Mouse (Mus musculus) embryonic facial prominence, embryonic 11.5 days (tissue): ENCODE data around the gene Uvrag. TPM values are rescaled to one million over a fixed set of nuclear protein-coding genes. Genes with fewer than 3 reads are reported as not detected.
A peak's percentile ranks its signal among the peaks of the same experiment; 100 is the strongest.

Source experiments
- ATAC-seq: fragments of 200-750 bp; cut with Nextera tagmentation; replicated peaks from 2 replicates; pipeline ENCODE4 v1.8.0; 2017; ENCODE audit warnings: low read depth; ENCODE audit not compliant: insufficient number of reproducible peaks, low FRiP score, low TSS enrichment
- DNase-seq: peaks from one replicate; pipeline ENCODE4 v3.0.0-alpha.2; 2015; ENCODE audit warnings: low spot score
- H3K27ac ChIP-seq: fragments of 300-500 bp; sonication (generic); replicated peaks from 2 replicates; pipeline ENCODE4 v1.5.1; 2014; ENCODE audit warnings: mild to moderate bottlenecking, low read depth, low read length, control low read depth
- H3K27me3 ChIP-seq: fragments of 300-500 bp; sonication (generic); 2 replicates; pipeline ENCODE4 v1.6.1; 2014; ENCODE audit warnings: mild to moderate bottlenecking, low read length, moderate library complexity, mixed read lengths; ENCODE audit not compliant: control insufficient read depth, insufficient read depth
- H3K36me3 ChIP-seq: fragments of 300-500 bp; sonication (generic); replicated peaks from 2 replicates; pipeline ENCODE4 v1.6.1; 2014; ENCODE audit warnings: low read depth, mild to moderate bottlenecking, low read length, moderate library complexity, mixed read lengths; ENCODE audit not compliant: control insufficient read depth, insufficient read depth
- H3K4me1 ChIP-seq: fragments of 300-500 bp; sonication (generic); 2 replicates; pipeline ENCODE4 v1.6.1; 2014; ENCODE audit warnings: low read length, mixed read lengths; ENCODE audit not compliant: control insufficient read depth, insufficient read depth
- H3K4me2 ChIP-seq: fragments of 300-500 bp; sonication (generic); 2 replicates; pipeline ENCODE4 v1.6.1; 2014; ENCODE audit warnings: low read depth, mild to moderate bottlenecking, control low read depth, low read length, moderate library complexity
- H3K4me3 ChIP-seq: fragments of 300-500 bp; sonication (generic); 2 replicates; pipeline ENCODE4 v1.5.1; 2014; ENCODE audit warnings: low read depth, low read length, control low read depth
- H3K9ac ChIP-seq: fragments of 300-500 bp; sonication (generic); replicated peaks from 2 replicates; pipeline ENCODE4 v1.6.1; 2014; ENCODE audit warnings: mild to moderate bottlenecking, control low read depth, low read length
- H3K9me3 ChIP-seq: fragments of 300-500 bp; sonication (generic); replicated peaks from 2 replicates; pipeline ENCODE4 v1.6.1; 2016; ENCODE audit warnings: mild to moderate bottlenecking, low read length, inconsistent platforms, mixed read lengths; ENCODE audit not compliant: control insufficient read depth
- WGBS: fragments of 180-500 bp; shearing (Covaris S2); extraction: QIAGEN DNeasy Blood & Tissue Kit; methylation state at CpG from one replicate; pipeline ENCODE4 v1.1.7; 2014; 5-methylcytosine and 5-hydroxymethylcytosine counted together
- polyA plus RNA-seq: library from polyadenylated mRNA; unstranded; fragments of >200 nt; fragmentation: Nextera tagmentation; extraction: Ambion mirVana; gene quantifications from 2 replicates; pipeline ENCODE4 v1.2.1, GENCODE M21; 2014

Uvrag gene
- polyA plus RNA-seq, 1 experiment from 2014 or later: 15.5 TPM

DNA sequence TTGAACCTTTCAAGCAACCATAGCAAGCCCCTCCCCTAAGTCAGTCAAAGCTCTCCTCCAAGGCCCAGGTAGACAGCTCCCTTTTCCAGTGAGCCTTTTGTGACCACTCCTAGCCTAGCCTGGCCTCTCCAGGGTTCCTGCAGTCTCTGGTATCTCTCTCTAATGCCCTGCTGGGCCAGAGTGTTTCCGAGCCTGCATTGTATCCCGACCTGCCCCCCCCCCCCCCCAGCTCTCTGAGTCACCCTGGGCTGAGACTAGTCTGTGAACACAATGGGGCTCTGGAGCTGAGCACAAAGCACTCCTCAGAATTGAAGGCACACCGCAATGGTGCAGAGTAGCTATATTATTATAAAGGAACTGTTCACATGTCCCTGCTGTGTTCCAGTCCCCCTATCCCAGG is 284.8 kb downstream of the Uvrag start:
- no peak overlapping the region for H3K4me2 ChIP-seq
- H3K36me3 ChIP-seq: no peaks in the 10 kb centered on the region
- no peak for DNase-seq
- no peak overlapping the region for H3K27ac ChIP-seq
- ATAC-seq: 0 out of 2 replicates have a peak, but pooled peaks have one; percentile 9
- no peaks in the 10 kb centered on the region for H3K27me3 ChIP-seq
- no peak overlapping the region for H3K9ac ChIP-seq
- WGBS: 32% methylated on average over 2 of the region's 3 CpGs
- H3K4me1 ChIP-seq: no peaks in the 10 kb centered on the region; the same call in 1 of the 2 replicates
- H3K4me3 ChIP-seq: no peak overlapping the region
- no peaks in the 10 kb centered on the region for H3K9me3 ChIP-seq

DNA sequence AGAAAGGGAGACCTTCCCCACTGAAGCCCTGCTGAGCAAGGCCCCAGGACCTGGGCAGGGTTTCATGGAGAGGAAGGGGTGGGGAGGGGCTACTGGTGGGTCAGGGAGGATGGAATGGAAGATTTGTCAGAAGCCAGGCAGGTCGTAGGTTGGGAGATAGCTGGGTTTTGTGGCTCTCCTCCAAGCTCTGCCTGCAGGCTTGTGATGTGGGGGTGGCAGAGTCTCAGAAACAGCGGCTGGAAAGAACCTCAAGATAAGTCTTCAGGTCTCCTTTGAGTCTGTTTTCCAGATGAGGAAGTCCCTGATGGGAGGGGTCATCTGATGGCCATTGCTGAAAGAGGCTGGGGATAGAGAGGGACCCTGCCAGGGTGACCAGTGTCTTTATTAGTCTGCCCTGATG is 285.6 kb downstream of the Uvrag start:
- H3K9me3 ChIP-seq: no peaks in the 10 kb centered on the region
- H3K27me3 ChIP-seq: no peaks in the 10 kb centered on the region
- H3K4me3 ChIP-seq: no peak overlapping the region
- H3K27ac ChIP-seq: no peak overlapping the region
- no peaks in the 10 kb centered on the region; the same call in 1 of the 2 replicates for H3K4me1 ChIP-seq
- 70% methylated on average over 2 of the region's 2 CpGs for WGBS
- H3K9ac ChIP-seq: no peak overlapping the region
- no peak for ATAC-seq
- H3K4me2 ChIP-seq: no peak overlapping the region
- H3K36me3 ChIP-seq: no peaks in the 10 kb centered on the region
- DNase-seq: no peak

DNA sequence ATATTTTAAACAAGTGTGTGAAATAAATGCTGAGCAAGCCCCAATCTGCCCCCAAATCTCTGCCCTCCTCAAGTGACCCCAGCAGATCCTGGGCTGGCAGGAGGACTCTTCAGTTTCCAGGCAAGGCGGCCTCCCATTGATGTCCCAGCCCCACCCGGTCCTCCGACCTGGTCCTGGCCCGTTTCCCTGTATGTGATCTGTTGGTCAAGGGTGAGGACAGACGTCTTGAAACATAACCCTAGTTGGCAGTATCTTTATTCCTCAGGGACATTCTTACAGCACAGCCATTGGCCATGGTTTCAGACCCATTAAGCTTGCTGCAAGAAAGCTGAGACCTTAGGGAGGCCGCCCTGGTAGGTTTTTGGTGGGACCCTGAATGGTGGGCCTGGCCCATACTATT is 287.1 kb downstream of the Uvrag start:
- no peaks in the 10 kb centered on the region for H3K36me3 ChIP-seq
- H3K9me3 ChIP-seq: no peaks in the 10 kb centered on the region
- H3K27me3 ChIP-seq: no peaks in the 10 kb centered on the region
- no peak overlapping the region for H3K27ac ChIP-seq
- no peak for DNase-seq
- H3K4me2 ChIP-seq: no peak overlapping the region
- no peak overlapping the region for H3K9ac ChIP-seq
- ATAC-seq: no peak
- H3K4me1 ChIP-seq: no peaks in the 10 kb centered on the region; the same call in 1 of the 2 replicates
- WGBS: 73% methylated on average over 6 of the region's 6 CpGs
- H3K4me3 ChIP-seq: no peak overlapping the region

DNA sequence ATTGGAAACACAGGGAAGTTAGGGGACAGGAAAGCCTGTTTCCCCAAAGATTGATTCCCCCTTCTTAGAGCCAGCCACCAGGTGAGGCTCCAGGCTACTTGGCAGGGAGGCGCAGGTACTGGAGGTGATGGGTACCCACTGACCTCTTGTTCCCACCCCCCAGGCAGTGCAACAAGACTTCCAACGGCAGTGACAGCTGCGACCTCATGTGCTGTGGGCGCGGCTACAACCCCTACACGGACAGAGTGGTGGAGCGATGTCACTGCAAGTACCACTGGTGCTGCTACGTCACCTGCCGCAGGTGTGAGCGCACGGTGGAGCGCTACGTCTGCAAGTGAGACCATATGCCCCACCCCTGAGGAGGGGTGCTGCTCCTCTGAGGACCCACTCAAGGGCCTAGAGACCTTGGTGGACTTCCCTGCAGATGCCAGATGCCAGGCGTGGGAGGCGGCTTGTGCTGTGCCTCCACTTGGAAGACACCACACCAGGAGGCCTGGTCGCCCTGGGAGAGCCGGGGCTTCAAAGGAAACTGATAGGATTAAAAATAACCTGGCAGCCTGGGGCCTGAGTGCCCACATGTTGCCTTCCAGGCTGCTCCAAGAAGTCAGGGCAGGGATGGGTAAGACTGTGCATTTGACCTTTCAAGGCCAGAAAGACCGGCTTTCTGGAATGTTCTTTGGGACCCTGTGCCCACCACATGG is 287.8 kb downstream of the Uvrag start:
- DNase-seq (no peak), ATAC-seq (no peak)
- Histone ChIP-seq H3K27me3 (no peaks in the 10 kb centered on the region), H3K4me1 (no peaks in the 10 kb centered on the region; the same call in 1 of the 2 replicates), H3K36me3 (no peaks in the 10 kb centered on the region), H3K4me2 (no peak overlapping the region), H3K27ac (no peak overlapping the region), H3K4me3 (no peak overlapping the region), H3K9ac (no peak overlapping the region), H3K9me3 (no peaks in the 10 kb centered on the region)
- 80% methylated on average over 18 of the region's 18 CpGs for WGBS

DNA sequence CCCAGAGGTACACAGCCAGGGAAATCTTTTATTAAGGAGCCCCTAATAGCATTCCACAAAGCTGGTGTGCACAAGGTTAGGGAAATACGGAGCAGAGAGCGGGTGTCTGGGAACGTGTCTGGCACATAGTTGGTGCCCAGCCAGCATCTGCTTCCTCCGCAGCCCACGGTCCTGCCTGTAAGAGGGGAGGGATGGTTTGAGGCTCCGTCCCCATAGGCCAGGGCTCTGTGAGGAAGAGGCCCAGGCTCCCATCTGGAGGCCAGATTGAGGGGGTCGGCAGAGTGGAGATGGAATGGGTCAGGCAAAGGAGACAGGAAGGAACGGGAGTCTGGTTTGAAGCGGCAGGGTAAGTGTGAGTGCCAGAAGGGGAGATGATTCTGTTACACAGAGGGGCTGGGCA is 289.7 kb downstream of the Uvrag start:
- peak; percentile 71 for DNase-seq
- Histone ChIP-seq H3K27me3 (no peaks in the 10 kb centered on the region), H3K9ac (no peak overlapping the region), H3K4me2 (no peak overlapping the region), H3K4me1 (no peaks in the 10 kb centered on the region; the same call in none of the 2 replicates), H3K36me3 (no peaks in the 10 kb centered on the region), H3K4me3 (no peak overlapping the region), H3K27ac (0 out of 2 replicates have a peak overlapping the region, but pooled peaks have one; percentile 13), H3K9me3 (no peaks in the 10 kb centered on the region)
- ATAC-seq: peak; percentile 41
- 38% methylated on average over 9 of the region's 9 CpGs for WGBS

DNA sequence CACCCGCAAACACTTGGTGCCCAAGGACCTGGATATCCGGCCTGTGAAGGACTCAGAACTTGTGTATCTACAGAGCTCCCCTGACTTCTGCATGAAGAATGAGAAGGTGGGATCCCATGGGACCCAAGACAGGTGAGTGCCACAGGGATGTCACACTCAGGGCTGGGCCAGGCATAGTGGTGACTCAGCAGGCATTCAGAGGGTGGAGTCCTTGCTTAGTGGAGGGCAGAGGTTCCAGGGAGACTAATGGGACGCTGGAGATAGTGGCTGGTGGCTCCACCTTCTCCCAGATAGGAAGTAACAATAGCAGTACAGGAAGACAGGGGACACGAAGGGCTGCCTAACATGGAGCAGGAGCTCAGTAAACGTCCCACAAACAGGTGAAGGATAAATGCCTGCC is 290.6 kb downstream of the Uvrag start:
- H3K36me3 ChIP-seq: no peaks in the 10 kb centered on the region
- H3K27me3 ChIP-seq: no peaks in the 10 kb centered on the region
- no peak overlapping the region for H3K9ac ChIP-seq
- H3K4me1 ChIP-seq: no peaks in the 10 kb centered on the region; the same call in none of the 2 replicates
- ATAC-seq (no peak), DNase-seq (no peak)
- H3K27ac ChIP-seq: no peak overlapping the region
- no peak overlapping the region for H3K4me2 ChIP-seq
- H3K9me3 ChIP-seq: no peaks in the 10 kb centered on the region
- 81% methylated on average over 5 of the region's 5 CpGs for WGBS
- H3K4me3 ChIP-seq: no peak overlapping the region

DNA sequence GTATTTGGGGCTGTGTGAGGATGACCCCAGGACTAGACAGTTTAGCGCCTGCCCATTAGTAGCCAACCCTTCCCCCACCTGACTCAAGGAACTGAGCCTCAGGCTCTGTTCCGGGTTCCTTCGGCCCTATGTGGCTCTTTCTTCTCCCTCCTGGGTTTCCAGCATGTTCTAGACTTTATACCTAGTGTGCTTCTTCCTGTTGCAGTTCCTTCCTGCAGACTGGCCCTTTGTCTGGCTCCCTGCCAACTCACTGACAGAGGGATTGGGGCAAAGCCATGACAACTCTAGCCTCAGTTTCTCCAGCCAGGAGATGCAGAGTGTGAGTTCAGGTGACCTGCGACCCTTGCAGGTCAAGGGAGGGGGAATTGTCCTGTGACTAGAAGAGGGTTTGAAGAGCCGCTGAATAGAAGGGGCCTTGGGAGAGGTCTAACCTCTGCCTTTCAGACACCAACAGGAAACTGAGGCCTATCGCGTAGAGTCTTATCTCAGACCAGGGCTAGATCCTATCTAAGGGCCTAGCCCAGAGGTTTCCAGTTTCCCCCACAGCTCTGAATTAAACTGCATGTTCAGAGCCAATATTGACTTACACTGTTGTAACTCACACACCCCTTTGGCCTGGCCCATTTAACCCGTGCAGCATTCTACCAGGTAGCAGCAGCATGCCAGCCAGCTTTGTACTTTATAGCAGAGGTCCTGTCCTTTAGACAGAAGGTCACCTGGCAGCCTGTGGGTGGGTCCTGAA is 291.9 kb downstream of the Uvrag start:
- 80% methylated on average over 8 of the region's 8 CpGs for WGBS
- no peak for DNase-seq

DNA sequence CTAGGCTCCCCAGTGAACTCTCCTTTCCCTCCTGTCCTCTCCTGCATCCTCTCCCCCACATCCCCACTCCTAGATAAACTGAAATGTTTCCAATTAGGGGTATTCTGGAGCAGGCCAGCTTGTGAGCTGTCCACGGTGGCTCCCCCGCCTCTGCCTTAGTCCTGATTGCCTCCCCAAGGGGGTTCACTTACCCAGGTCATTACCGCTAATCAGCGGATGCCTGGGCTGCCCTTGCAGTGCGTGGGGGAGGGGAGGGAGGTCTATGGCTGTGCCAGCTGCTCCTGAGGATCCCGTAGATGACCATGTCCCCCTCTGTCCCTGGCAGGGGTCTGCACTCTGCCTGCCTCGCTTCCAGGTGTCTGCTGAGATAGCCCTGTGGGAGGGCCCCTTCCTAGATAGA is 297.3 kb downstream of the Uvrag start:
- Histone ChIP-seq H3K36me3 (no peaks in the 10 kb centered on the region), H3K27me3 (peaks cover 14% of the 10 kb centered on the region), H3K27ac (no peak overlapping the region), H3K9me3 (no peaks in the 10 kb centered on the region), H3K9ac (no peak overlapping the region), H3K4me2 (peak overlapping the region; percentile 10; the same call in 1 of the 2 replicates), H3K4me1 (peaks cover 10% of the 10 kb centered on the region), H3K4me3 (no peak overlapping the region)
- ATAC-seq (peak; percentile 36; the same call in 1 of the 2 replicates), DNase-seq (peak; percentile 81)
- WGBS: 6% methylated on average over 7 of the region's 7 CpGs

More for the DNA sequence above, 291.9 kb downstream of the Uvrag start:
- ATAC-seq: no peak
- H3K27ac ChIP-seq: no peak overlapping the region
- no peak overlapping the region for H3K9ac ChIP-seq
- no peak overlapping the region for H3K4me2 ChIP-seq
- H3K27me3 ChIP-seq: no peaks in the 10 kb centered on the region
- H3K9me3 ChIP-seq: no peaks in the 10 kb centered on the region
- peaks cover under 1% of the 10 kb centered on the region for H3K4me1 ChIP-seq
- no peak overlapping the region for H3K4me3 ChIP-seq
- H3K36me3 ChIP-seq: no peaks in the 10 kb centered on the region
